Mouse (Mus musculus) heart, embryonic 11.5 days (tissue): ENCODE results near the gene Wars2. TPM values are rescaled to one million over a fixed set of nuclear protein-coding genes. Genes with fewer than 3 reads are reported as not detected.

Experiments used
- ATAC-seq: fragments of 200-750 bp; cut with Nextera tagmentation; replicated peaks from 2 replicates; pipeline ENCODE4 v1.8.0; 2017; ENCODE audit warnings: moderate library complexity; ENCODE audit not compliant: insufficient number of reproducible peaks, low FRiP score, low TSS enrichment
- H3K27ac ChIP-seq: fragments of 300-500 bp; sonication (generic); 2 replicates; pipeline ENCODE4 v1.5.1; 2014; ENCODE audit warnings: mild to moderate bottlenecking, low read depth, low read length
- H3K27me3 ChIP-seq: fragments of 300-500 bp; sonication (generic); 2 replicates; pipeline ENCODE4 v1.6.1; 2014; ENCODE audit warnings: mild to moderate bottlenecking, low read length, mixed read lengths; ENCODE audit not compliant: control insufficient read depth, insufficient read depth
- H3K36me3 ChIP-seq: fragments of 300-500 bp; sonication (generic); 2 replicates; pipeline ENCODE4 v1.6.1; 2014; ENCODE audit warnings: mild to moderate bottlenecking, low read length, moderate library complexity, mixed read lengths; ENCODE audit not compliant: control insufficient read depth, insufficient read depth
- H3K4me1 ChIP-seq: fragments of 300-500 bp; sonication (generic); 2 replicates; pipeline ENCODE4 v1.6.1; 2014; ENCODE audit warnings: low read length; ENCODE audit not compliant: control insufficient read depth, insufficient read depth
- H3K4me2 ChIP-seq: fragments of 300-500 bp; sonication (generic); 2 replicates; pipeline ENCODE4 v1.6.1; 2014; ENCODE audit warnings: mild to moderate bottlenecking, moderate library complexity
- H3K4me3 ChIP-seq: fragments of 300-500 bp; sonication (generic); 2 replicates; pipeline ENCODE4 v1.5.1; 2014; ENCODE audit warnings: low read depth, low read length
- H3K9ac ChIP-seq: fragments of 300-500 bp; sonication (generic); 2 replicates; pipeline ENCODE4 v1.6.1; 2014; ENCODE audit warnings: mild to moderate bottlenecking, low read depth, low read length, moderate library complexity
- H3K9me3 ChIP-seq: fragments of 300-500 bp; sonication (generic); replicated peaks from 2 replicates; pipeline ENCODE4 v1.6.1; 2016; ENCODE audit warnings: low read length; ENCODE audit not compliant: control insufficient read depth
- WGBS: fragments of 180-500 bp; shearing (Covaris S2); extraction: QIAGEN DNeasy Blood & Tissue Kit; methylation state at CpG from one replicate; pipeline ENCODE4 v1.1.7; 2014; ENCODE audit not compliant: insufficient replicate concordance; 5-methylcytosine and 5-hydroxymethylcytosine counted together
- polyA plus RNA-seq: library from polyadenylated mRNA; unstranded; fragments of >200 nt; fragmentation: Nextera tagmentation; extraction: Ambion mirVana; gene quantifications from 2 replicates; pipeline ENCODE4 v1.2.1, GENCODE M21; 2014

Gene Wars2
- polyA plus RNA-seq, 1 experiment from 2014 or later, result 9.0 TPM

DNA sequence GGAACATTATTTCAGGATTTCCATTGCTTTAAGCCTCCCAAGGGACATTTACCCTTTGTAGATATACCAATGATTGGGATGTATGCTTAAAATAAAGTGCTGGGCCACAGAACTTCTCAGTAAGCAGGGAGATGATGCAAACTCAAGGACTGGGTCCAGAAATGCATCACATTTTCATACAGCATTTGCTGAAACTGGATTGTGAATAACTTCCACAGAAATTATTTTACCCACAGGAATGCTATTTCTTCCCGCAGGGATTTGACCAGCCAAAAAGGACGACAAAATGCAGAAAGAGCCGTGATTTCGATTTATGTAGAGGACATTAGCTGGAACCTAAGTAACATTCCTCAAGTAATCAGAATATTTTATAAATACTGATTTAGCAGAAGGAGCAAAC is 7.0 kb upstream of the Wars2 start:
- H3K4me1 ChIP-seq, result no peaks in the 10 kb centered on the region
- ATAC-seq, result no peak
- H3K27me3 ChIP-seq, result no peaks in the 10 kb centered on the region
- no peaks in the 10 kb centered on the region for H3K9me3 ChIP-seq
- H3K4me3 ChIP-seq, result no peak overlapping the region
- H3K4me2 ChIP-seq, result no peak overlapping the region
- WGBS, result 90% methylated on average over 4 of the region's 4 CpGs
- no peak overlapping the region for H3K9ac ChIP-seq
- H3K27ac ChIP-seq, result no peak overlapping the region
- H3K36me3 ChIP-seq, result no peaks in the 10 kb centered on the region

DNA sequence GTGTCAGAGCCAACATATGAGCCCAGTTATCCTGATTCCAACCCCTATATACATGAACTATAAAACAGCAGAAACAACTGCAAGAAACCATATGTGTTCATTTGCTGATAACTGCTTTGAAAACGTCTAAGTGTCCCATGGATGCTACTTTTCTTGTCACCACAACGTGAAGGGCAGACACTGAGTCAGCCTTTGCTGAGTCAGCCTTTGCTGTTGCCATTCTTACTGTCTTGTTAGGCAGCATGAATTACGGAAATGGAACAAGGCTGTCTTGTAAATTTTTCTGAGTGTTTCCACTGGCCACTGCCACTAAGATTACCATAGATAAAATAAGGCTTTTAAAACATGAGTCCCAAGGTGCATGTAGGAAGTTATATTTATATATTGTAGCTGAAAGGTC is 7.0 kb downstream of the Wars2 start:
- WGBS, result 60% methylated on average over 3 of the region's 3 CpGs
- ATAC-seq, result no peak
- no peaks in the 10 kb centered on the region for H3K36me3 ChIP-seq

DNA sequence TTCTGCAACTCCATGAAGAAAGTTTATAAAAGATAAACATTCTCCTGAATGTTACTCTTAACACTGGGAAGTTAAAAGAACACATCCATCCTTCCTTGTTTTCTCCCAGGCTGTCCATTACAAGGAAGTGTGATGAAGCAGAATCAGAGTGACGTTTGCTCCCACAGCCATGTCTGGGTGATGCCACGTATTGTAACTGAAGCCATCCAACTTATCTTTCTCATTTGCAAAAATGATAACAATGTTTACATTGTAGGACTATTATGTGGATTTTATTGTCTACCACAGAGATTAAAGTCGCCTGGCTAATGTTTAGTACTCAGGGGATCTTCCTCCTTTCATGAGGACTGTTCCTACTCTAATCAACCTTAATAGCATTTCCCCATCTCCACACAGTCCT is 8.2 kb downstream of the Wars2 start:
- no peak overlapping the region for H3K9ac ChIP-seq
- H3K4me2 ChIP-seq, result no peak overlapping the region
- no peaks in the 10 kb centered on the region for H3K36me3 ChIP-seq
- ATAC-seq, result no peak
- no peaks in the 10 kb centered on the region for H3K4me1 ChIP-seq
- H3K27me3 ChIP-seq, result no peaks in the 10 kb centered on the region
- WGBS, result 43% methylated on average over 3 of the region's 3 CpGs
- no peak overlapping the region for H3K4me3 ChIP-seq
- H3K9me3 ChIP-seq, result no peaks in the 10 kb centered on the region
- H3K27ac ChIP-seq, result no peak overlapping the region

More for the DNA sequence above, 7.0 kb downstream of the Wars2 start:
- Histone ChIP-seq H3K9ac (no peak overlapping the region), H3K4me3 (no peak overlapping the region), H3K27ac (no peak overlapping the region), H3K9me3 (no peaks in the 10 kb centered on the region), H3K27me3 (no peaks in the 10 kb centered on the region), H3K4me2 (no peak overlapping the region), H3K4me1 (no peaks in the 10 kb centered on the region)

DNA sequence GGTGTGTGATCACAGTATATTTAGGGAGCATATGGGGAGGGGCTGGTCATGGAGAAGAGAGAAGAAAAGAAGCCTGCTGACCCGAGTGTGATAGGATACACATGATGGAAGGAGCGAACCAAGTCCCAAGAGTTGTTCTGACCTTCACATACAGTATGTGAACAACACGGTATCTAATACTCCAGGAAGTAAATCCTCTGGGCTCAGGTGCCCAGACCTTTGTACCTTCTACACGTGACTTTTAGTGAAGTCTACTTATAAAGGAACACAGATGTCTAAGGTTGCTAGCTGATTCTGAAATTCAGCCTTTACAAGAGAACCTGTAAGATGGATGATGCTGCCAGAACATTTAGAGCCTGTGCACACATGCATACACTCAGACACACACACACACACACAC is 15.4 kb downstream of the Wars2 start:
- 0 out of 2 replicates have a peak, but pooled peaks cover 2% of the 10 kb centered on the region for H3K9me3 ChIP-seq
- H3K4me1 ChIP-seq, result no peaks in the 10 kb centered on the region
- no peaks in the 10 kb centered on the region; the same call in 1 of the 2 replicates for H3K36me3 ChIP-seq
- 92% methylated on average over 4 of the region's 4 CpGs for WGBS
- no peak overlapping the region for H3K4me2 ChIP-seq
- no peak overlapping the region for H3K9ac ChIP-seq
- H3K4me3 ChIP-seq, result no peak overlapping the region
- ATAC-seq, result no peak
- H3K27ac ChIP-seq, result no peak overlapping the region
- H3K27me3 ChIP-seq, result no peaks in the 10 kb centered on the region

DNA sequence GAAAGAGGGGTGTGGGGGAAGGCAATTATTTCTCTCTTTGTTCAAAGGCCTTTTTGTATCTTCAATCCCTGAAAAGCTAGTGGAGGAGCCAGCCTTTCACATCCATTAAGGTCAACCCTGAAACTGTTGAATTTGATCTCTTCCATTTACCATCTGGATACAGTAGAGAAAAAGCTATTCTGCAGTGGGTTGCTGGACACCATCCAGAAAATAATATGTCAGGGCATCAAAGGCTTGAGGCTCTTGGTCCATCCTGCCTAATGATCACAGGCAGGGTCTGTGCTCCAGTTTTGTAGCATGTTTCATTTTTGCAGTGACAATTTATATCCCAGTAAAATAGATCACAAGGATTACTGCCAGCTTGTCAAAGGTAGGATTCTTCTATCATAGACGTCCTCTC is 16.1 kb downstream of the Wars2 start:
- 75% methylated on average over 1 of the region's 1 CpGs for WGBS
- H3K36me3 ChIP-seq, result no peaks in the 10 kb centered on the region; the same call in 1 of the 2 replicates
- no peak for ATAC-seq
- no peak overlapping the region for H3K4me2 ChIP-seq
- H3K4me3 ChIP-seq, result no peak overlapping the region
- 0 out of 2 replicates have a peak, but pooled peaks cover 2% of the 10 kb centered on the region for H3K9me3 ChIP-seq
- no peak overlapping the region for H3K27ac ChIP-seq
- no peaks in the 10 kb centered on the region for H3K27me3 ChIP-seq
- H3K4me1 ChIP-seq, result no peaks in the 10 kb centered on the region
- no peak overlapping the region for H3K9ac ChIP-seq

DNA sequence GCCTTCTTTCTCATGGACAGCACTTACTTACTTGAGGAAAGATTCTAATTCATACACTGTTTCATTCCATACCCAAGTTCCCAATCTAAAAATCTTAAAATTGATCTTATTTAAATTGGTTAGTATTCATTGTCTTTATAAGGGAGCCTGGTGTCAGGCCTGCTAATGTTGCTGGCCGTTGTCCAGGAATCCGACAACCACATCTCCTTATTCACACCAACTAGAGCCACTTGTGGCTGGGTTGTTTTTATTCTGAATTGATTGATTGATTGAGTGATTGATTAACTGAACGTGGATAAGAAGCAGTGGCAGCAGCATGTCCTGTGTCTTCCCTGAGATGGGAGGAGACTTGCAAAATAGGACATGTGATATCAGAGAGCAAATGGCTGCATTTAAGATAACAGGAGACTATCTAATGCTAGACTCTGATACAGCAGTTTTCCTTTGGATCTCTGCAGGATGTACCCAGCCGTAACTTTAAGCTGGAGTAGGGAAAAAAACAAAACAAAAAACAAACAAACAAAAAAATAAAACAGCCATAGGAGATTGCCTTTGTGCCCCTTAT is 16.7 kb downstream of the Wars2 start:
- Histone ChIP-seq H3K9ac (no peak overlapping the region), H3K36me3 (no peaks in the 10 kb centered on the region; the same call in 1 of the 2 replicates), H3K27me3 (no peaks in the 10 kb centered on the region), H3K27ac (no peak overlapping the region), H3K9me3 (0 out of 2 replicates have a peak, but pooled peaks cover 2% of the 10 kb centered on the region), H3K4me3 (no peak overlapping the region), H3K4me1 (no peaks in the 10 kb centered on the region), H3K4me2 (no peak overlapping the region)
- 34% methylated on average over 4 of the region's 4 CpGs for WGBS
- ATAC-seq, result no peak

DNA sequence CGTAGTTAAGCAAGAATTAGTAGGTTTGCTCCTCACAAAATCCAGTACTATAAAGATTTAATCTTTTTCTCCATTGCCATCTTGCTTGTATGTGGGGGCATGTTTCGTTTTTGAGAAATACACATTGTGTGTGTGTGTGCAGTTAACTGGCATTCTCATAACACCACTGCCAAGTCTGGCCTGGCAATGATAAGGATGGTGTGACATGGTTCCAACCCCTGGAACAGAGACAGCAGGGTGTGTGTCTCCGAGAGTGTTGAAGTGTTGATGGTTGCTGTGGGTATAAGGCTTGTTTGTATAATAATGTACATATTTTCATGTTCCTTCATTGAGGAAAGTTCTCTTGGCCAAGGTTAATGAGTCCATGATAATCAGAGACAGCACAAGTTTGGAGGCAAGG is 19.1 kb downstream of the Wars2 start:
- no peaks in the 10 kb centered on the region for H3K4me1 ChIP-seq
- 0 out of 2 replicates have a peak, but pooled peaks cover 2% of the 10 kb centered on the region for H3K9me3 ChIP-seq
- H3K27ac ChIP-seq, result no peak overlapping the region
- H3K9ac ChIP-seq, result no peak overlapping the region
- 81% methylated on average over 3 of the region's 3 CpGs for WGBS
- no peaks in the 10 kb centered on the region; the same call in 1 of the 2 replicates for H3K36me3 ChIP-seq
- no peaks in the 10 kb centered on the region for H3K27me3 ChIP-seq
- no peak for ATAC-seq
- no peak overlapping the region for H3K4me3 ChIP-seq
- H3K4me2 ChIP-seq, result no peak overlapping the region

DNA sequence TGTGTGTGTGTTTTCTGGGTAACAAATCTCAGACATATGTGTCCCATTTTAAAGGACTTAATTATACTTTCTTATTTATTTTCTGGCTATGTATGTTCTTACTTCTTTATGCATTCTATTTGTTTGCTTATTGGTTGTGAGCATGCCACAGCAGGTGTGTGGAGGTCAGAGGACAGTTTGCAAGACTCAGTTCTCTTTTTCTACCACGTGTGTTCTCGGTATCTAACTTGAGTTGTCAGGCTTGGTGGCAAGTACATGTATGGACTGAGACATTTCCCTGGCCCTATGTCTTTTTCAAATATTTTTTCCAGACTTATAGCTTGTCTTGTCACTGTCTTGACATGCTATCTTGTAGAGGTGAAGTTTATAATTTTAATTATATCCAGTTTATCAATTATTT is 21.3 kb downstream of the Wars2 start:
- H3K4me1 ChIP-seq, result no peaks in the 10 kb centered on the region
- H3K27ac ChIP-seq, result no peak overlapping the region
- no peak overlapping the region for H3K9ac ChIP-seq
- no peak overlapping the region for H3K4me2 ChIP-seq
- H3K36me3 ChIP-seq, result no peaks in the 10 kb centered on the region; the same call in 1 of the 2 replicates
- H3K4me3 ChIP-seq, result no peak overlapping the region
- no peaks in the 10 kb centered on the region for H3K27me3 ChIP-seq
- 0 out of 2 replicates have a peak, but pooled peaks cover 2% of the 10 kb centered on the region for H3K9me3 ChIP-seq
- 92% methylated on average over 2 of the region's 2 CpGs for WGBS
- ATAC-seq, result no peak

DNA sequence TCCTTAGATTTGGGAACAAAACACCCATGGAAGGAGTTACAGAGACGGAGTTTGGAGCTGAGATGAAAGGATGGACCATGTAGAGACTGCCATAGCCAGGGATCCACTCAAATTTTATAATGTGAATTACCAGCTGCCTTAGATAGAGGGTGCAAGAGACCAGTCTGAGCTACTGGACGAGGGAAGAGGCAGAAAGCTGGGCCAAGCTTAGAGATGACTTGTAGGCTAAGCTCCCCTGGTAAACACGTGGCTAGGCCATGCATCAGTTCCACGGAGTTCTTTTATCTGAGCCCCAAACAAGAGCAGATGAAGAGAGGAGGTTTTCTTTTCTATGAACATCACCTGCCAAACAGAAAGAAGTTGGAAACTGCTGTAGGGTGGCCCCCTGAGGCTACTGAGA is 26.9 kb downstream of the Wars2 start:
- 62% methylated on average over 4 of the region's 4 CpGs for WGBS

More for the DNA sequence above, 26.9 kb downstream of the Wars2 start:
- no peak overlapping the region for H3K4me2 ChIP-seq
- no peak for ATAC-seq
- H3K4me1 ChIP-seq, result no peaks in the 10 kb centered on the region
- no peaks in the 10 kb centered on the region for H3K36me3 ChIP-seq
- no peaks in the 10 kb centered on the region for H3K27me3 ChIP-seq
- H3K9me3 ChIP-seq, result no peaks in the 10 kb centered on the region
- no peak overlapping the region for H3K27ac ChIP-seq
- H3K9ac ChIP-seq, result no peak overlapping the region
- H3K4me3 ChIP-seq, result no peak overlapping the region
